Mouse (Mus musculus): ENCODE data around the gene Hbs1l. TPM values are rescaled to one million over a fixed set of nuclear protein-coding genes. Genes with fewer than 3 reads are reported as not detected.

Hbs1l gene
- total and polyA plus RNA-seq, 3 experiments, result 103 to 115 TPM; not detected in 1

- peaks cover 27 to 39% of the 10 kb centered on the region in 2 experiments for H3K4me1 ChIP-seq (ENCODE audit: control insufficient read depth in 1 of 2, insufficient read depth in 2 of 2, low read length in 2 of 2)
- peak overlapping the region; percentile 39 for H3K9ac ChIP-seq (ENCODE audit: control insufficient read depth, low read depth, low read length, poor library complexity, severe bottlenecking)
- TF ChIP-seq RCOR1 (IDR thresholded peaks at IDR 0.05; ENCODE audit: low read depth, low read length), result peak; percentile 54
- TF ChIP-seq E2F4 (IDR thresholded peaks at IDR 0.05; ENCODE audit: borderline replicate concordance, low read depth, low read length), result no peak
- TF ChIP-seq NELFE (IDR thresholded peaks at IDR 0.05; ENCODE audit: low read depth, low read length), result no peak
- TF ChIP-seq TBP (IDR thresholded peaks at IDR 0.05; ENCODE audit: low read depth, low read length), result no peak
- no peak for TF ChIP-seq MAFK (IDR thresholded peaks at IDR 0.05; ENCODE audit: borderline replicate concordance, low read depth, low read length)
- TF ChIP-seq POLR2AphosphoS2 (IDR thresholded peaks at IDR 0.05; ENCODE audit: low read length), result no peak
- no peak for TF ChIP-seq ZNF384 (IDR thresholded peaks at IDR 0.05; ENCODE audit: low read depth, low read length)
- TF ChIP-seq ETS1 (IDR thresholded peaks at IDR 0.05; ENCODE audit: low read depth, low read length), result peak; percentile 98
- no peak for TF ChIP-seq NRF1 (IDR thresholded peaks at IDR 0.05; ENCODE audit: insufficient read depth, low read depth, low read length, poor library complexity, severe bottlenecking)
- no peak for TF ChIP-seq ZKSCAN1 (IDR thresholded peaks at IDR 0.05; ENCODE audit: low read depth, low read length)
- TF ChIP-seq CHD1 (IDR thresholded peaks at IDR 0.05; ENCODE audit: low read depth, low read length), result no peak
- TF ChIP-seq USF2 (IDR thresholded peaks at IDR 0.05; ENCODE audit: borderline replicate concordance in 1 of 2, insufficient read depth in 1 of 2, low read depth in 1 of 2, low read length in 2 of 2), result no peak
- TF ChIP-seq MEF2A (IDR thresholded peaks at IDR 0.05; ENCODE audit: extremely low read depth, insufficient replicate concordance, low read depth, low read length, poor library complexity, severe bottlenecking), result no peak
- TF ChIP-seq ZMIZ1 (IDR thresholded peaks at IDR 0.05; ENCODE audit: low read depth, low read length), result no peak
- no peak for TF ChIP-seq GABPA (IDR thresholded peaks at IDR 0.05; ENCODE audit: low read depth, low read length)
- 0 out of 2 replicates have a peak, but pooled peaks have one; percentile 18 for TF ChIP-seq BHLHE40 (IDR thresholded peaks at IDR 0.05; ENCODE audit: borderline replicate concordance, low read depth, low read length)
- TF ChIP-seq CHD2 (IDR thresholded peaks at IDR 0.05; ENCODE audit: low read length), result no peak
- 0 out of 2 replicates have a peak, but pooled peaks have one; percentile 36 for TF ChIP-seq HCFC1 (IDR thresholded peaks at IDR 0.05; ENCODE audit: low read depth, low read length)
- no peak for TF ChIP-seq POLR2AphosphoS5 (IDR thresholded peaks at IDR 0.05; ENCODE audit: borderline replicate concordance, low read depth, low read length)
- no peak for TF ChIP-seq JUND (IDR thresholded peaks at IDR 0.05; ENCODE audit: low read depth, low read length)
- peak; percentile 51; the same call in 1 of the 2 replicates for TF ChIP-seq MXI1 (IDR thresholded peaks at IDR 0.05; ENCODE audit: low read depth, low read length)
- TF ChIP-seq POLR2A (IDR thresholded peaks at IDR 0.05; ENCODE audit: control insufficient read depth in 1 of 2, insufficient read depth in 1 of 2, low read depth in 1 of 2, low read length in 2 of 2, poor library complexity in 1 of 2), result no peak
- TF ChIP-seq GATA1 (IDR thresholded peaks at IDR 0.05; ENCODE audit: low read depth, low read length), result peak; percentile 84
- TF ChIP-seq EP300 (IDR thresholded peaks at IDR 0.05; ENCODE audit: low read depth in 1 of 2, low read length in 2 of 2), result peak; percentile 65 to 88
- TF ChIP-seq MAX (IDR thresholded peaks at IDR 0.05; ENCODE audit: low read length), result 0 out of 2 replicates have a peak, but pooled peaks have one; percentile 46
- peak; percentile 3; the same call in 1 of the 2 replicates for TF ChIP-seq ZC3H11A (IDR thresholded peaks at IDR 0.05; ENCODE audit: low read depth, low read length)
- TF ChIP-seq KAT2A (conservative IDR thresholded peaks at IDR 0.05; ENCODE audit: low read depth, low read length), result no peak; the same call in 1 of the 2 replicates
- peak; percentile 90 for TF ChIP-seq SIN3A (IDR thresholded peaks at IDR 0.05; ENCODE audit: low read length)
- TF ChIP-seq TAL1 (IDR thresholded peaks at IDR 0.05; ENCODE audit: low read length), result peak; percentile 63
- 0 out of 2 replicates have a peak, but pooled peaks have one; percentile 32 for TF ChIP-seq MYC (IDR thresholded peaks at IDR 0.05; ENCODE audit: low read depth, low read length)
- peak; percentile 81 for TF ChIP-seq TCF12 (IDR thresholded peaks at IDR 0.05; ENCODE audit: low read depth, low read length)
- no peak for TF ChIP-seq CTCF (IDR thresholded peaks at IDR 0.05 in 2 of 3, conservative IDR thresholded peaks at IDR 0.05 in 1 of 3; ENCODE audit: control insufficient read depth in 1 of 3, insufficient read depth in 1 of 3, low read depth in 2 of 3, low read length in 3 of 3, poor library complexity in 1 of 3, severe bottlenecking in 1 of 3)
Observed at GRCm38 (mm10) chr10:21259649-21260048, 36.1 kb upstream of the Hbs1l start.

More at GRCm38 (mm10) chr10:21259649-21260048, 36.1 kb upstream of the Hbs1l start:
- Histone ChIP-seq H3K36me3 (ENCODE audit: control insufficient read depth in 1 of 2, insufficient read depth in 2 of 2, low read length in 2 of 2) (peaks cover 0 to 37% of the 10 kb centered on the region in 2 experiments; a peak in 2 of 4 replicates), H3K27me3 (ENCODE audit: control insufficient read depth in 1 of 2, insufficient read depth in 2 of 2, low read length in 2 of 2) (no peaks in the 10 kb centered on the region), H3K27ac (ENCODE audit: control insufficient read depth, low read depth, low read length) (peak overlapping the region; percentile 88), H3K4me3 (ENCODE audit: control insufficient read depth in 1 of 2, insufficient read depth in 1 of 2, low read depth in 2 of 2, low read length in 2 of 2) (no peak overlapping the region), H3K9me3 (replicated peaks; ENCODE audit: insufficient read depth, low read length) (no peaks in the 10 kb centered on the region), H3K79me2 (ENCODE audit: control insufficient read depth, insufficient read depth, low read length, poor library complexity) (no peaks in the 10 kb centered on the region)
- DNase-seq (ENCODE audit: low read depth, low spot score), result peak; percentile 84

Data from MEL (cell line).